Mouse (Mus musculus): ENCODE data around the gene Kirrel3. TPM values are rescaled to one million over a fixed set of nuclear protein-coding genes. Genes with fewer than 3 reads are reported as not detected.

Kirrel3 gene
- total and polyA plus RNA-seq, 2 experiments from 2014 or later = 0.29 to 0.42 TPM

DNA sequence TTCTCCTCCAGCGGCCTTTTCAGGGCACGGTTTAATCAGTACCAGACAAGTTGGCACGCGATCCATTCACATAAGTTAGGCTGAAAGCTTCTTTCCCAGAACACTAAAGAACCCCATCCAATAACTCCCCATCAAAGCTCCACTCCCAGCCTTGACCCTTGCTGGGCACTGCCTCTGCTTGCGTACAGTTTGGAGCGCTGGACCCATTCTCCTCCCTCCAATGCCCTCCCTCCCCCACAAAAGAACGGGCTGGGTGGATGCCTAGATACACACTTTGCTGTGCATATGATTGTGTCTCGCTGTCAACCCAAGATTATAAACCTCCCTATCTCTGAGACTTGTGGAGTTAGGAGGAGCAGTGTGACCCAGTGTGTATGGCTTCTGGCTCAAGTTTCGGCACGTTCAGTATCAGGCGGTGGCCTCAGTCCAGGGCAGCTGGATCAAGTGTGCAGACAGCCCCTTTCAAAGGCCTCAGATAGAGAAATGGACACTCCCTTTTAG lies 559.4 kb downstream of the Kirrel3 start:
- no peak overlapping the region for H3K4me3 ChIP-seq (ENCODE audit: low read depth, low read length)
- ATAC-seq (ENCODE audit: insufficient read depth, low read depth) (peak; percentile 70), DNase-seq (ENCODE audit: low spot score) (peak; percentile 51)
- peak overlapping the region; percentile 24; the same call in 1 of the 2 replicates for H3K9ac ChIP-seq (replicated peaks; ENCODE audit: low read depth, low read length)
- peaks cover 18% of the 10 kb centered on the region for H3K36me3 ChIP-seq (replicated peaks; ENCODE audit: control insufficient read depth, insufficient read depth, low read length)
- no peaks in the 10 kb centered on the region for H3K9me3 ChIP-seq (replicated peaks; ENCODE audit: control insufficient read depth, low read length)
- no peak for TF ChIP-seq CTCF (IDR thresholded peaks at IDR 0.05; ENCODE audit: low read depth)
- no peak for TF ChIP-seq EP300 (IDR thresholded peaks at IDR 0.05; ENCODE audit: low read depth)
- no peak overlapping the region for H3K4me2 ChIP-seq (ENCODE audit: low read depth, low read length)
- 31% methylated on average over 11 of the region's 11 CpGs for WGBS
- no peaks in the 10 kb centered on the region for H3K27me3 ChIP-seq (ENCODE audit: control insufficient read depth, insufficient read depth, low read length)
- peaks cover 61% of the 10 kb centered on the region for H3K4me1 ChIP-seq (ENCODE audit: control insufficient read depth, insufficient read depth)
- peak overlapping the region; percentile 40 for H3K27ac ChIP-seq (ENCODE audit: low read depth)

DNA sequence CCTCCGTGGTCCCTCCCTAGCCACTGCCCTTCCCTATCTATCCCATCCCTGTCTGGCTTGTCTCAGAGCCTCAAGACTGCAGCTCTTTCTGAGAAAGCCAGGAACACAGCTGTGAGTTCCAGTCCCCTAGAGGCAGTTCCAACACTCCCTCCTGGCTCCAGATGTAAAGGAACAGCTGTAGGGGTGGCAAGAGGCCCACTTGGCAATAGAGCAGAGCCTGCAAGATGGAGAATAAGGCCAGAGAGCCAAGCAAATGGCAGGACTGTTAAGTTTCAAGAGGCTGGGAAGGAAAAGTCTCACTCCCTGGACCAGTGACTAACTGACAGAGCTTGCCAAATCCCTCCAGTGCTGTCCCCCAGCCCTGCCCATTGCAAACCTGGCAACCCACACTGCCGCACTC lies 560.1 kb downstream of the Kirrel3 start:
- DNase-seq (ENCODE audit: low spot score) = peak; percentile 66
- TF ChIP-seq EP300 (IDR thresholded peaks at IDR 0.05; ENCODE audit: low read depth) (no peak), CTCF (IDR thresholded peaks at IDR 0.05; ENCODE audit: low read depth) (no peak)
- Histone ChIP-seq H3K9me3 (replicated peaks; ENCODE audit: control insufficient read depth, low read length) (no peaks in the 10 kb centered on the region), H3K4me1 (ENCODE audit: control insufficient read depth, insufficient read depth) (peaks cover 61% of the 10 kb centered on the region), H3K36me3 (replicated peaks; ENCODE audit: control insufficient read depth, insufficient read depth, low read length) (peaks cover 18% of the 10 kb centered on the region), H3K27ac (ENCODE audit: low read depth) (peak overlapping the region; percentile 40), H3K4me2 (ENCODE audit: low read depth, low read length) (no peak overlapping the region), H3K27me3 (ENCODE audit: control insufficient read depth, insufficient read depth, low read length) (no peaks in the 10 kb centered on the region), H3K4me3 (ENCODE audit: low read depth, low read length) (no peak overlapping the region), H3K9ac (replicated peaks; ENCODE audit: low read depth, low read length) (peak overlapping the region; percentile 24; the same call in 1 of the 2 replicates)
- peak; percentile 68 for ATAC-seq (ENCODE audit: insufficient read depth, low read depth)
- 32% methylated on average over 2 of the region's 2 CpGs for WGBS

DNA sequence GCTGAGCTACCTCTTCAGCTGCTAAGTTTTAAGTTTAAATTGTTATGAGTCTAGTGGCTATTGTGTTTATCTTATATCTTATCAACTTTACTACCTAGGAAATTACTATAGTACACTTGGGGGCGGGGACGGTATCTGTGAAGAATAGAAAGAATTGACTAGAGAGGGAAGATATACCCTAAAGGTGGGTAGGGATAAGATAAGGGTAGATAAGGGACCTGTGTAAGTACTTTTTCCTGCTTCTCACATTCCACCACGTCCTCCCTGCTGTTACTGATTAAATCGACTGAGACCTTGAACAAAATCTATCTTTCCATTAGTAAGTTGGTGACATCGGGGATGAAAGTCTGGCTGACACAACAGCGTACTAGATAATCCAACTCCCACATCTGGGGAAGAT lies 562.8 kb downstream of the Kirrel3 start:
- Histone ChIP-seq H3K4me2 (ENCODE audit: low read depth, low read length) (no peak overlapping the region), H3K9me3 (replicated peaks; ENCODE audit: control insufficient read depth, low read length) (no peaks in the 10 kb centered on the region), H3K36me3 (replicated peaks; ENCODE audit: control insufficient read depth, insufficient read depth, low read length) (peaks cover 33% of the 10 kb centered on the region), H3K4me1 (ENCODE audit: control insufficient read depth, insufficient read depth) (peaks cover 61% of the 10 kb centered on the region), H3K4me3 (ENCODE audit: low read depth, low read length) (no peak overlapping the region), H3K27me3 (ENCODE audit: control insufficient read depth, insufficient read depth, low read length) (no peaks in the 10 kb centered on the region), H3K27ac (ENCODE audit: low read depth) (no peak overlapping the region), H3K9ac (replicated peaks; ENCODE audit: low read depth, low read length) (no peak overlapping the region)
- 62% methylated on average over 6 of the region's 6 CpGs for WGBS
- TF ChIP-seq EP300 (IDR thresholded peaks at IDR 0.05; ENCODE audit: low read depth) (no peak), CTCF (IDR thresholded peaks at IDR 0.05; ENCODE audit: low read depth) (no peak)
- ATAC-seq (ENCODE audit: insufficient read depth, low read depth) (no peak), DNase-seq (ENCODE audit: low spot score) (no peak)

DNA sequence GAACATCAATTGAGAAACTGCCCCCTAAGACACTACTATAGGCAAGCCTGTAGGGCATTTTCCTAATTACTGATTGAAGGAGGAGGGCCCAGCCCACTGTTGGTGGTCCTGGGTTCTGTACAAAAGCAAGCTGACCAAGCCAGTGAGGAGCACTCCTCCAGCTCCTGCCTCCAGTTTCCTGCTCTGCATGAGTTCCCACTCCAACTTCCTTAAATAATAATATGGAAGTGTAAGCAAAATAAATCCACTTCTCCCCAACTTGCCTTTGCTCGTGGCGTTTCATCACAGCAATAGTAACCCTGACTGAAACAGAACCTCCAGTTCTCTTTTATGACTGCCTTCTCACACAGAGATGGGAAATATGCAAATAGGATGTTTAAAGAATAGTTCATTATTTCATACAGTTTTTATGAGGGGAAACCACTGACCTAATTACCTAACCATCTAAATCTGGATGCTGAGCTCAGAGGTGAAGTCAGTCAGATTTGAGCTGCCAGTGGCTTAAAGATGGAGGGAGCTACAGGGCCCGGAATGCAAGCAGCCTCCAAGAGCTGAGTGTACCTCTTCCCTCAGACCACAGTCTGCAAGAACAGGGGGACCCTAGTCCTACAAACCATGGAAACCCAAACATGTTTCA lies 564.3 kb downstream of the Kirrel3 start:
- TF ChIP-seq CTCF (IDR thresholded peaks at IDR 0.05; ENCODE audit: low read depth) (no peak), EP300 (IDR thresholded peaks at IDR 0.05; ENCODE audit: low read depth) (no peak)

DNA sequence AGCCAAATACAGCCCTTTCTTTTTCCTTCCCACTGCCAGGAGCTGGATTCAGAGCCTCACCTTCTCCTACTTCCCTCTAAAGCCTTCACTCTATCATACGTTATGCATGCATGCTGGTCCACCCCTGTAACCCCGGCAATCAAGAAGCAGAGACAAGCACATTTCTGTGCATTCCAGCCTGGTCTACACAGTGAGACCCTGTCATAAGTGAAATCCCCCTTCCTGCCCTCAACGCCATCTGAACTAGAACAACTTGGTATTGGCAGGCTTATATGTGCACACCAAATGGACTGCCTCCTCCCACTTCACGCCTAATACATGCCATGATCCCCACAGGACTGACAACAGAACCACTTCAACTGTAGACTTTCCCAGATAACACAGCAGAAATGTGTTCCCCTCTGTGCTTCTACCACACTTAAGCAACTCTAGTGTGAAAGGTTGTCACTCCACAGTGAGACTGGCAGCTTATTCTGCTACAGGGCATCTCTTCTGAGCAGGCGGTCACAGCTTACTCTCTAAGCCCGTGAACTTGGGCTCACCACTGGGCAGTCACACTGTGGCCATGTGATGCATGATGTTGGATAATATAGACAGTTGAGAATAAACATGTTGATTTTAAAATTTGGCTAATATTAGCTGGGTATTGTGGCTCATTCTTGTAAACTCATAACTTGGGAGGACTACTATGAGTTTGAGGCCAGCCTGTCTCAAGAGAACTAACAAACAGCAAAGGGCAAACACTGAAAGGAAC lies 565.2 kb downstream of the Kirrel3 start:
- WGBS = 76% methylated on average over 6 of the region's 6 CpGs
- TF ChIP-seq CTCF (IDR thresholded peaks at IDR 0.05; ENCODE audit: low read depth) (no peak), EP300 (IDR thresholded peaks at IDR 0.05; ENCODE audit: low read depth) (no peak)
- Histone ChIP-seq H3K4me2 (ENCODE audit: low read depth, low read length) (no peak overlapping the region), H3K9ac (replicated peaks; ENCODE audit: low read depth, low read length) (no peak overlapping the region), H3K4me1 (ENCODE audit: control insufficient read depth, insufficient read depth) (peaks cover 37% of the 10 kb centered on the region), H3K36me3 (replicated peaks; ENCODE audit: control insufficient read depth, insufficient read depth, low read length) (peaks cover 43% of the 10 kb centered on the region), H3K4me3 (ENCODE audit: low read depth, low read length) (no peak overlapping the region), H3K9me3 (replicated peaks; ENCODE audit: control insufficient read depth, low read length) (no peaks in the 10 kb centered on the region), H3K27me3 (ENCODE audit: control insufficient read depth, insufficient read depth, low read length) (no peaks in the 10 kb centered on the region), H3K27ac (ENCODE audit: low read depth) (peak overlapping the region; percentile 90)
- no peak for DNase-seq (ENCODE audit: low spot score)
- no peak for ATAC-seq (ENCODE audit: insufficient read depth, low read depth)

More for the DNA sequence above, 564.3 kb downstream of the Kirrel3 start:
- Histone ChIP-seq H3K9me3 (replicated peaks; ENCODE audit: control insufficient read depth, low read length) (no peaks in the 10 kb centered on the region), H3K4me3 (ENCODE audit: low read depth, low read length) (no peak overlapping the region), H3K27me3 (ENCODE audit: control insufficient read depth, insufficient read depth, low read length) (no peaks in the 10 kb centered on the region), H3K36me3 (replicated peaks; ENCODE audit: control insufficient read depth, insufficient read depth, low read length) (peaks cover 43% of the 10 kb centered on the region), H3K27ac (ENCODE audit: low read depth) (0 out of 2 replicates have a peak overlapping the region, but pooled peaks have one; percentile 90), H3K4me1 (ENCODE audit: control insufficient read depth, insufficient read depth) (peaks cover 45% of the 10 kb centered on the region), H3K9ac (replicated peaks; ENCODE audit: low read depth, low read length) (no peak overlapping the region), H3K4me2 (ENCODE audit: low read depth, low read length) (no peak overlapping the region)
- ATAC-seq (ENCODE audit: insufficient read depth, low read depth) (no peak), DNase-seq (ENCODE audit: low spot score) (no peak)
- 69% methylated on average over 3 of the region's 3 CpGs for WGBS
